Comparison of ENCODE assay signal across 8 mouse cellular contexts in genomic region chr11:116842531-116843260, GRCm38 (mm10). TPM values are rescaled to one million over a fixed set of nuclear protein-coding genes. Genes with fewer than 3 reads are reported as not detected.
DNase-seq lines count a peak whose midpoint lies in the region; ATAC-seq and TF ChIP-seq lines count a peak whose summit lies in the region.

No protein-coding gene starts in this region.

- peak overlapping the region; percentile 93 for H3K27ac ChIP-seq in cortical plate, adult 2 months (ENCODE audit: insufficient read depth, low read length)

- no peak for TF ChIP-seq POLR2A in cortical plate, adult 2 months (IDR thresholded peaks at IDR 0.05; ENCODE audit: extremely low read depth, insufficient read depth, low read length)

- H3K4me1 ChIP-seq in cortical plate, adult 2 months (ENCODE audit: control insufficient read depth, insufficient read depth, low read length) = peaks cover 5% of the 10 kb centered on the region; the same call in 1 of the 2 replicates

- DNase-seq in adrenal gland, adult (ENCODE audit: inconsistent age in 2 of 2, low spot score in 1 of 2) = peak; percentile 84 to 93
- DNase-seq in gastrocnemius, postnatal 10 days = peak; percentile 67
- peak; percentile 85 for DNase-seq in induced T-regulatory cell, adult 2 months (ENCODE audit: low read depth)
- DNase-seq in left cerebral cortex, postnatal 10 days (ENCODE audit: extremely low spot score in 1 of 2, low spot score in 2 of 2) = peak; percentile 46 to 86
- DNase-seq in right cerebral cortex, adult 18-20 months = peak; percentile 79
- peak; percentile 39 to 55 for DNase-seq in urinary bladder, postnatal 36 days (ENCODE audit: low spot score in 2 of 2)

- ATAC-seq in megakaryocyte, adult 5-6 weeks (ENCODE audit: poor library complexity, severe bottlenecking) = peak; percentile 54

- H3K4me3 ChIP-seq in cortical plate, adult 2 months (ENCODE audit: insufficient read depth, low read length) = peak overlapping the region; percentile 87

- intact Hi-C loops in left cerebral cortex, postnatal 10 days (cut with DNase I) = no loop called here

- no peak for TF ChIP-seq CTCF in cortical plate, adult 2 months (IDR thresholded peaks at IDR 0.05; ENCODE audit: extremely low read depth, insufficient read depth, low read length)

RNA-seq across cellular contexts. Expression of gene Mettl23, which starts 0.4 kb away (rescaled TPM):
- 32.7 and 33.3 TPM in 2 replicates for polyA plus RNA-seq in cortical plate, adult 2 months (2012; rRNA removed)
- 10 to 100 TPM; 28.4 to 32.5 TPM for total RNA-seq in gastrocnemius, postnatal 10 days (2021)
- total RNA-seq in left cerebral cortex, postnatal 10 days (2021) = 10 to 100 TPM; 26.7 to 29.4 TPM
- total RNA-seq in megakaryocyte, adult 5-6 weeks (2015) = 55.4 and 61.3 TPM in 2 replicates
- total RNA-seq in megakaryocyte, adult 5-6 weeks (2017) = 38.5 and 42.6 TPM in 2 replicates

RNA-seq across cellular contexts. Expression of gene Jmjd6, which starts 0.6 kb away (rescaled TPM):
- 23.6 and 24.3 TPM in 2 replicates for polyA plus RNA-seq in cortical plate, adult 2 months (2012; rRNA removed)
- 10 to 100 TPM; 23.9 to 26.4 TPM for total RNA-seq in gastrocnemius, postnatal 10 days (2021)
- total RNA-seq in left cerebral cortex, postnatal 10 days (2021) = 10 to 100 TPM; 27.7 to 29.3 TPM
- 33.4 and 37.4 TPM in 2 replicates for total RNA-seq in megakaryocyte, adult 5-6 weeks (2015)
- 36.3 and 37.7 TPM in 2 replicates for total RNA-seq in megakaryocyte, adult 5-6 weeks (2017)

RNA-seq across cellular contexts. Expression of gene Mfsd11, which starts 9.5 kb away (rescaled TPM):
- polyA plus RNA-seq in cortical plate, adult 2 months (2012; rRNA removed) = 34.8 and 39.8 TPM in 2 replicates
- total RNA-seq in gastrocnemius, postnatal 10 days (2021) = 10 to 100 TPM; 29.9 to 31.3 TPM
- 10 to 100 TPM; 39.8 to 49.4 TPM for total RNA-seq in left cerebral cortex, postnatal 10 days (2021)
- 22.2 and 26.2 TPM in 2 replicates for total RNA-seq in megakaryocyte, adult 5-6 weeks (2015)
- total RNA-seq in megakaryocyte, adult 5-6 weeks (2017) = 17.6 and 26.5 TPM in 2 replicates

RNA-seq across cellular contexts. Expression of gene Srsf2, which starts 10.2 kb away (rescaled TPM):
- 275 and 286 TPM in 2 replicates for polyA plus RNA-seq in cortical plate, adult 2 months (2012; rRNA removed)
- 100 to 1,000 TPM; 123 to 146 TPM for total RNA-seq in gastrocnemius, postnatal 10 days (2021)
- 100 to 1,000 TPM; 196 to 199 TPM for total RNA-seq in left cerebral cortex, postnatal 10 days (2021)
- total RNA-seq in megakaryocyte, adult 5-6 weeks (2015) = 784 and 845 TPM in 2 replicates
- total RNA-seq in megakaryocyte, adult 5-6 weeks (2017) = 315 and 355 TPM in 2 replicates

RNA-seq across cellular contexts. Expression of gene Mxra7, which starts 14.8 kb away (rescaled TPM):
- 17.5 and 17.8 TPM in 2 replicates for polyA plus RNA-seq in cortical plate, adult 2 months (2012; rRNA removed)
- total RNA-seq in gastrocnemius, postnatal 10 days (2021) = 10 to 100 TPM; 39.7 to 50.1 TPM
- total RNA-seq in left cerebral cortex, postnatal 10 days (2021) = 10 to 100 TPM; 13.2 to 15.0 TPM
- 0.55 TPM in 1 of 2 replicates, not detected in the other for total RNA-seq in megakaryocyte, adult 5-6 weeks (2015)
- 0.33 TPM in 1 of 2 replicates, not detected in the other for total RNA-seq in megakaryocyte, adult 5-6 weeks (2017)

Comparison
In these comparisons a context has a peak if more than half of its experiments do, and no peak if none do; other contexts are left out.
1. Peak in every context shown above with its lines: DNase-seq, ATAC-seq, H3K4me3 ChIP-seq and H3K27ac ChIP-seq.